Mouse (Mus musculus) embryonic facial prominence, embryonic 10.5 days (tissue): ENCODE results near the gene Gm47841. TPM values are rescaled to one million over a fixed set of nuclear protein-coding genes. Genes with fewer than 3 reads are reported as not detected.

Experiments used
- DNase-seq: peaks from one replicate; pipeline ENCODE4 v3.0.0-alpha.2; 2017; ENCODE audit warnings: low spot score
- H3K27ac ChIP-seq: fragments of 300-500 bp; sonication (generic); replicated peaks from 2 replicates; pipeline ENCODE4 v1.5.1; 2016; ENCODE audit warnings: mild to moderate bottlenecking
- H3K27me3 ChIP-seq: fragments of 300-500 bp; sonication (generic); replicated peaks from 2 replicates; pipeline ENCODE4 v1.6.1; 2016; ENCODE audit warnings: low read depth, mild to moderate bottlenecking; ENCODE audit not compliant: poor library complexity, severe bottlenecking
- H3K36me3 ChIP-seq: fragments of 300-500 bp; sonication (generic); replicated peaks from 2 replicates; pipeline ENCODE4 v1.6.1; 2016; ENCODE audit warnings: mild to moderate bottlenecking, moderate library complexity
- H3K4me1 ChIP-seq: fragments of 300-500 bp; sonication (generic); 2 replicates; pipeline ENCODE4 v1.6.1; 2016
- H3K4me3 ChIP-seq: fragments of 300-500 bp; sonication (generic); 2 replicates; pipeline ENCODE4 v1.5.1; 2016; ENCODE audit warnings: mild to moderate bottlenecking, moderate library complexity
- H3K9me3 ChIP-seq: fragments of 300-500 bp; sonication (generic); 2 replicates; pipeline ENCODE4 v1.6.1; 2016; ENCODE audit warnings: mild to moderate bottlenecking
- WGBS: fragments of 180-500 bp; shearing (Covaris S2); methylation state at CpG from one replicate; pipeline ENCODE4 v1.1.7; 2016; 5-methylcytosine and 5-hydroxymethylcytosine counted together
- polyA plus RNA-seq: library from polyadenylated mRNA; unstranded; fragments of >200 nt; fragmentation: Nextera tagmentation; extraction: Ambion mirVana; gene quantifications from 2 replicates; pipeline ENCODE4 v1.2.1, GENCODE M21; 2016

The Gm47841 gene
- polyA plus RNA-seq, 1 experiment from 2014 or later = not detected

GRCm38 (mm10) chr15:101052560-101053501 lies 5.6 kb upstream of the Gm47841 start:
- Histone ChIP-seq H3K9me3 (no peaks in the 10 kb centered on the region), H3K4me3 (peak overlapping the region; percentile 51), H3K36me3 (peaks cover 69% of the 10 kb centered on the region), H3K27ac (peak overlapping the region; percentile 79), H3K4me1 (peaks cover 68% of the 10 kb centered on the region), H3K27me3 (peaks cover 82% of the 10 kb centered on the region)
- 19% methylated on average over 120 of the region's 120 CpGs for WGBS
- DNase-seq = peak; percentile 79

GRCm38 (mm10) chr15:101051869-101052268 lies 4.7 kb upstream of the Gm47841 start:
- DNase-seq = no peak
- Histone ChIP-seq H3K9me3 (no peaks in the 10 kb centered on the region), H3K27me3 (peaks cover 92% of the 10 kb centered on the region), H3K27ac (no peak overlapping the region), H3K4me3 (no peak overlapping the region), H3K4me1 (peaks cover 70% of the 10 kb centered on the region), H3K36me3 (peaks cover 60% of the 10 kb centered on the region)
- 61% methylated on average over 10 of the region's 10 CpGs for WGBS

DNA sequence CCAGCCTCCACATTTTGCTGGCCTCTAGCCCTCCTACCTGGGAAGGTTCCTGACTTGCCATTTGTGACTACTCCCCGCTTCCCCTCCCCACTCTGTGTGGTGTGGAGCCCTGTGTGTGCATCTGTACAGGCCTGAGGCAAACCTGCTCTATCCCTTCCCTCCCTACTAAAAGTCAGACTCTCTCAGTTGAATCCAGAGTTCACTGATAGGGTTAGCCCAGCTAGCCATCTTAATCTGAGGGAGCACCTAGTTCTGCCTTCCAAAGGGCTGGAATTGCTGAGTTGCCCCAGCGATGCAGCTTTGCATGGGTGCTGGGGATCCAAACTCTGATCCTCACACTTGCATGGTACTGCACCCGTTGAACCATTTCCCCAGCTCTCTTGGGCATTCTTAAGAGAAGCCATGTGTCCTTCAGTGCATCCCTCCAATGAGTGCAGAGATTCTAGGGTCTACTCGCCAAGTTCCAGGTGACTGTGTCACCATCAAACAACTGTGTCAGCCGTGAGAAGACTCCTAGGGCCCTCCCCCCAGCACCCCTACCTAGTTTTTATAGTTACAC lies 1.2 kb upstream of the Gm47841 start:
- H3K4me1 ChIP-seq = peaks cover 73% of the 10 kb centered on the region
- no peak overlapping the region for H3K27ac ChIP-seq
- peaks cover 98% of the 10 kb centered on the region for H3K27me3 ChIP-seq
- no peak for DNase-seq
- WGBS = 44% methylated on average over 5 of the region's 5 CpGs
- peaks cover 39% of the 10 kb centered on the region for H3K36me3 ChIP-seq
- H3K9me3 ChIP-seq = no peaks in the 10 kb centered on the region
- H3K4me3 ChIP-seq = no peak overlapping the region

DNA sequence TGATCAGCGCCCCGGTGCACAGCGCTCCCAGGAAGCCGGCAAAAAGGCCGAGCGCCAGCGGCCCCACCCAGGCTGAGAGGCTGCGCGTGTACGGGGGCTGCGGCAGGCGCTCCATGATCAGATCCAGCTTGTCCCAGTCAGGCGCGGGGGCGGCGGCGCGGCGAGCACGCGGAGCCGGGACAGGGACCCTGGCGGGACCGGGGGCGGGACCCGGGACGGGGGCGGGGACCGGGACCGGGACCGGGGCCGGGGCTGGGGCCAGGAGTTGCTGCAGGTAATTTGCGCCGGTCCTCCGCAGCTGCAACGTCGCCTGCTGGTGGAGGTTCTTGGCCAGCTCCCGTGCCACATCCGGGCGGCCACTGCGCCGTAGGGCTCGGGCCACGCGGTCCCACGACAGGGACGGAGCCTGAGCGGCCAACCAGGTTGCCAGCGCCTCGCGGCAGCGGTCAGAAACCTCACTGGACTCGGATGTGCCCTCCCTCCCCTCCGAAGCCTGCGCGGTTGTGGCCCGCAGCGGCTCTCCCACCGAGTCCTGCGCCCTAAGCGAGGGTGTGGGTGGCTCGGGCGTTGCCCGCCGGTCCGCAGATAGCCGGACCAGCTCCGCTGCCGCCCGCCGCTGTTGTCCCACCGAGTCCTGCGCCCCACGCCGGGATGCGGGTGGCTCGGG lies 537 bp downstream of the Gm47841 start:
- H3K36me3 ChIP-seq = peaks cover 24% of the 10 kb centered on the region
- peaks cover 55% of the 10 kb centered on the region for H3K4me1 ChIP-seq
- peak; percentile 68 for DNase-seq
- H3K27me3 ChIP-seq = peaks cover 95% of the 10 kb centered on the region
- H3K4me3 ChIP-seq = peak overlapping the region; percentile 68
- H3K27ac ChIP-seq = peak overlapping the region; percentile 81
- under 1% methylated on average over 77 of the region's 77 CpGs for WGBS
- no peaks in the 10 kb centered on the region for H3K9me3 ChIP-seq

GRCm38 (mm10) chr15:101046039-101046526 lies 1.1 kb downstream of the Gm47841 start:
- Histone ChIP-seq H3K36me3 (peaks cover 19% of the 10 kb centered on the region), H3K27ac (peak overlapping the region; percentile 81), H3K4me1 (peaks cover 49% of the 10 kb centered on the region), H3K27me3 (peaks cover 95% of the 10 kb centered on the region), H3K4me3 (peak overlapping the region; percentile 68), H3K9me3 (no peaks in the 10 kb centered on the region)
- WGBS = under 1% methylated on average over 43 of the region's 43 CpGs
- DNase-seq = no peak

- WGBS = 33% methylated on average over 6 of the region's 6 CpGs
- Histone ChIP-seq H3K9me3 (no peaks in the 10 kb centered on the region), H3K36me3 (peaks cover 4% of the 10 kb centered on the region), H3K4me3 (no peak overlapping the region), H3K4me1 (peaks cover 51% of the 10 kb centered on the region), H3K27me3 (peaks cover 95% of the 10 kb centered on the region), H3K27ac (no peak overlapping the region)
- DNase-seq = no peak
Observed at GRCm38 (mm10) chr15:101044531-101044930, 2.7 kb downstream of the Gm47841 start.

DNA sequence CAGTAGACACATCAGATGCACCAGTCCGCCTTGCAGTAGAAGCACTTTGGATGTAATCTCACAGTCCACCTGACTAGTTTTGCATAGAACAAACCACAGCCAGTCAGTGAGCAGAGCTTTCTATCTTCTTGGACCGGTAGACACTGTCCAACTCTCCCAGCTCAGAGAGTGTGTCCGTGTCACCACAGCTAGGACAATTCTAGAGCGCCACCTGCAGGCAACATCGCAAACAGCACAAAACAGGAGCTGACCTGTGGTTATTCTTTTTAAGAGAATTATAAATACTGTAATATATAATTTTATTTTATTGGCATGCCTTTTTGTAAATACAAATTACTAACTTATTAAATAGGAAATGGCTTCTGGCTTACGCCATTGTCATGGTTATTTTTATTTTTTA lies 4.6 kb downstream of the Gm47841 start:
- Histone ChIP-seq H3K36me3 (no peaks in the 10 kb centered on the region; the same call in 1 of the 2 replicates), H3K27me3 (peaks cover 94% of the 10 kb centered on the region), H3K4me1 (peaks cover 39% of the 10 kb centered on the region), H3K9me3 (no peaks in the 10 kb centered on the region), H3K27ac (no peak overlapping the region), H3K4me3 (no peak overlapping the region)
- WGBS = 24% methylated on average over 6 of the region's 6 CpGs
- DNase-seq = peak; percentile 79

- Histone ChIP-seq H3K9me3 (no peaks in the 10 kb centered on the region), H3K27ac (no peak overlapping the region), H3K27me3 (peaks cover 87% of the 10 kb centered on the region), H3K4me3 (no peak overlapping the region), H3K36me3 (no peaks in the 10 kb centered on the region; the same call in 1 of the 2 replicates), H3K4me1 (peaks cover 32% of the 10 kb centered on the region)
- 66% methylated on average over 6 of the region's 6 CpGs for WGBS
- no peak for DNase-seq
Observed at GRCm38 (mm10) chr15:101041966-101042365, 5.2 kb downstream of the Gm47841 start.

DNA sequence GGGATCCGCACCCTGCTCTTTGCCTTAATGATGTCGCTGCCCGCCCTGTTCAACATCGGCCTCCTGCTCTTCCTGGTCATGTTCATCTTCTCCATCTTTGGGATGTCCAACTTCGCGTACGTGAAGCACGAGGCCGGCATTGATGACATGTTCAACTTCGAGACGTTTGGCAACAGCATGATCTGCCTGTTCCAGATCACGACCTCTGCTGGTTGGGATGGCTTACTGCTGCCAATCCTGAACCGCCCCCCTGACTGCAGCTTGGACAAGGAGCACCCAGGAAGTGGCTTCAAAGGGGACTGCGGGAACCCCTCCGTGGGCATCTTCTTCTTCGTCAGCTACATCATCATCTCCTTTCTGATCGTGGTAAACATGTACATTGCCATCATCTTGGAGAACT lies 7.5 kb downstream of the Gm47841 start:
- Histone ChIP-seq H3K27ac (no peak overlapping the region), H3K36me3 (peaks cover 4% of the 10 kb centered on the region; the same call in 1 of the 2 replicates), H3K4me3 (no peak overlapping the region), H3K4me1 (peaks cover 14% of the 10 kb centered on the region), H3K9me3 (no peaks in the 10 kb centered on the region), H3K27me3 (peaks cover 64% of the 10 kb centered on the region)
- DNase-seq = peak; percentile 35
- WGBS = 48% methylated on average over 17 of the region's 17 CpGs

DNA sequence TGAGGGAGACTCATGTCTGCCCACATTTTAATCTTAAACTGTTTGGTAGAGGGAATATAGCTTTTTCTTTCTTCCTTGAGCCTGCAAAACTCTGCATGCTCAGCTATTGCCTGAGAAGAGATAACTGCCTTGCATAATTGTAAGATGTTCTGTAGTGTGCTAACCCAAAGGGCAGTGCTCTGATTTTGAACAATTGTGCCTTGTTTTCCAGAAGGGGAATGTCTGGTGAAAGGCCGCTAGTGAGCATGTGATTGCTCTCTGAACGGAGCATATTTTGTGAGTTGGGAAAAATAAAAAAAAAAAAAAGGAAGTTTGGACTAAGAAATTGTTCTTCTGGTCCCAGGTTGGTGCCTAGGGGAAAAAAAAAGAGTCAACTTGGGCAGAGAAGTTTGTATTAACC lies 18.2 kb downstream of the Gm47841 start:
- Histone ChIP-seq H3K4me3 (no peak overlapping the region), H3K4me1 (peaks cover 41% of the 10 kb centered on the region), H3K9me3 (no peaks in the 10 kb centered on the region), H3K36me3 (no peaks in the 10 kb centered on the region; the same call in 1 of the 2 replicates), H3K27me3 (0 out of 2 replicates have a peak, but pooled peaks cover 12% of the 10 kb centered on the region), H3K27ac (0 out of 2 replicates have a peak overlapping the region, but pooled peaks have one; percentile 52)
- WGBS = 38% methylated on average over 2 of the region's 2 CpGs
- DNase-seq = no peak

GRCm38 (mm10) chr15:101011352-101011751 lies 35.8 kb downstream of the Gm47841 start:
- DNase-seq = no peak
- Histone ChIP-seq H3K4me1 (peaks cover 11% of the 10 kb centered on the region), H3K4me3 (no peak overlapping the region), H3K9me3 (no peaks in the 10 kb centered on the region), H3K27ac (no peak overlapping the region), H3K36me3 (peaks cover 14% of the 10 kb centered on the region), H3K27me3 (no peaks in the 10 kb centered on the region)
- 85% methylated on average over 6 of the region's 6 CpGs for WGBS

DNA sequence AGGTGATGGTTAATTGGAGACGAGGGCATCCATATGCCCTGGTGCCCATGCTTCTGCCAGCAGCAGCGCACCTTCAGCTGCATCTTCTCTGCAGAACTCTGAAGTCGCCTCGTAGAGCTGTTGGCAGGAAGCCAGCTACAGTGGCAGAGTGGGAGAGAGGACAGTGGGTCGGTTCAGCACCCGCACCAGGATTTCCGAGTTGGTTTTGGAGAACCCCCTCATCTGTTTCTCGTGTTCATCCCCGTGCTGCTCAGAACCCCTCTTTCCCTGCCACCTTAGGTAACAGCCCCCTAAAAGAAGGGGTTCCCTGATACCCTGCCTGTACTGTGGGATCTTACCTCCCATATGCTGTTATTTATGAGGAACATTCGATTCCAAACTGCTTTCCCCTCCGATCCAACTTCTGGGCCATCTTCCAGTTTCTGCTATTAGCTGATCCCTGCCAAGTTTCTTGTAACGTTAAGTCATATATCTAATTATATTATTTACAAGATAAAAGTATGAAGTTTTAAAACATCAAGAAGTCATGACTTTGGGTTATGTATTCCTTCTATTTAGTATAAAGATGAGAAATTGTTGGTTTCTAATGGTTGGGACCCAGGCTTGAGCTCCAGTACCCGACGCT lies 38.7 kb downstream of the Gm47841 start:
- no peak for DNase-seq
- Histone ChIP-seq H3K36me3 (peaks cover 4% of the 10 kb centered on the region; the same call in 1 of the 2 replicates), H3K27me3 (peaks cover 8% of the 10 kb centered on the region; the same call in 1 of the 2 replicates), H3K27ac (no peak overlapping the region), H3K4me1 (peaks cover 17% of the 10 kb centered on the region), H3K9me3 (no peaks in the 10 kb centered on the region), H3K4me3 (no peak overlapping the region)
- WGBS = 92% methylated on average over 14 of the region's 14 CpGs
